Mouse (Mus musculus) liver, embryonic 14.5 days (tissue): ENCODE data around the gene Fermt3.

Experiments used
- CTCF ChIP-seq: IDR thresholded peaks from 2 replicates; pipeline ENCODE4 v1.5.1; 2016; ENCODE audit warnings: antibody characterized with exemption, low read depth, control low read depth
- EP300 ChIP-seq: IDR thresholded peaks from 2 replicates; pipeline ENCODE4 v1.6.1; 2016; ENCODE audit warnings: antibody characterized with exemption, low read depth

DNA sequence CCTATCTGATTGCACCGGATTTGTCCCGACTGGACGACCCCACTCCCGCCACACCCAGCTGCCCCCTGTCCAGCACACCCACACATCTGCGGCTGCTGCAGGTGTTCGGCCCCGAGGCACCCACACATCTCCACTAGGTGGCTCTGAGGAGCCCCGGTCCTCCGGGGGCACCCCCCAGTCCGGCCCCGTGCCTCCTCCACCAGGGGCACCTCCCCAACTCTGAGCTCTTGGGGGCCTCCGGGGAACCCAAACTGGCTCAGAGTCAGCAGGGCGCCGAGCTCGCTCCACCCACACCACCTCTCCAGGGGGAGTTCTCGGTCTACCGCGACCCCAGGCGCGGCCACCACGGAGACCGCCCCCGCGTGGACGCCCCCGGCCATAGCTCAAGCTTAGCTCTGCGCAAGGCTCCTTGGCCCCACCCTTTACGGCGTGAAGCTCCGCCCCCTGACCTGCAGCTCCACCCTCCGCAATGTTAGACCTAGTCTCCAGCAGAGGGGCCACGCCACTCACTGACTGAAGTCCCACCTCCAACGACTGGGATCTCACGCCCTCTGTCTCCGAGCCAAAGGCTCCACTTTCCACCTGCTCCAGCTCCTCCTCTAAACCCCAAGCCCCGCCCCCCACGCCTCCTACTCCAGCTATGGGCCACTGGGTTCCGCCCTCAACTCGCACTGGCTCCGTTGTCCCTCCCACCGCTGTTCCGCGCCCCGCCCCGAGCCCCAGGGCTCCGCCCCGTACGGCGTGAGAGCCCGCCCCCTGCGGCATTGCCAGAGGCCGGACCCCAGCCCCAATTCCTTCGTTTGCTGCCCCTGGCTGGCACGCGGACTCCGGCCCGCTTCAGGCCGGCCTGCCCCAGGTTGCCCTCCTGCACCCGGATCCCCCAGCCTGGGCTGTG lies 39.5 kb downstream of the Fermt3 start:
- TF ChIP-seq CTCF (peak; percentile 82), EP300 (no peak)
